Mouse (Mus musculus): ENCODE data around the gene Ccl2.

DNA sequence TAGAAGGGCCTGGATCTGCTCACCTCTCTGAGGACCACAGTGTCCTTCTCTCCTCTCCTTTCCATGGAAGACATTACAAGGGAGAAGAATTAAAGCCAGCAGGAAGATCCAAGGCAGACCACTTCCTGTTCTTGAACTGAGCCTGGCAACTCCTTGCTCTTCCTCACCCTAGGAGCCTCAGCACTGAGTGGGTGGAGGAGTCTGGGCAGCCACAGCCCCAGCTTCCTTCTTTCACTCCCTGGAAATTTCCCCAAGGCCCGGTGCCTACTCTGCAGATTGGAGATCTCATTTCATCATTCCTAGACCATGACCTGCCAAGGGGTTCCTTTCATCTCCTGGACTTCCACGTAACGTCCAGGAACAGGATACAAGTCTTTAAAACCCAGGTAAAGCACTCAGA lies 37.6 kb downstream of the Ccl2 start:
- TF ChIP-seq CTCF (IDR thresholded peaks at IDR 0.05; ENCODE audit: control insufficient read depth, insufficient read depth, low read length) (no peak), POLR2A (IDR thresholded peaks at IDR 0.05; ENCODE audit: borderline replicate concordance, control insufficient read depth, low read depth, low read length) (no peak)

Measured in bone marrow, adult 2 months (tissue).